Mouse (Mus musculus) frontal cortex, postnatal 36 days (tissue): ENCODE data around the gene Rpl37.

ENCODE experiments used
- DNase-seq, 2 experiments: peaks; one replicate each; pipeline ENCODE4 v3.0.0; 2022; ENCODE audit warnings: low spot score in 2 of 2

Gene Rpl37

DNA sequence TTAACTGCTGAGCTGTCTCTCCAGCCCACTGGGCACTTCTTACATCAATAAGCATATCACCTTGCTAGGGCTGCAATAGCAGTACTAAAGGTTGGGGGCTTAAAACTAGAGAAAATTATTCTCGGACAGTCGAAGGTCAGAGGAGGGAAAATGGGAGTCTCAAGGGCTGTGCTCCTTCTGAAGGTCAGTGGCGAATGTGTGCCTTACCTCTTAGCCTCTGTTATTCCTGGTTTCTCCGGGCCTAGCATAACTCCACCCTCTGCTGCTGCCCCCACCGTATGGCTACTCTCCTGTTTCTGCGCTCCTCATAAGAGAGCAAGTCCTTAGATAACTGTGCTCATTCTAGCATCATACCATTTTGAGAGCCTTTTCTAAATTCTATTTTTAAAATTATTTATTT lies 35.7 kb downstream of the Rpl37 start:
- no peak for DNase-seq

DNA sequence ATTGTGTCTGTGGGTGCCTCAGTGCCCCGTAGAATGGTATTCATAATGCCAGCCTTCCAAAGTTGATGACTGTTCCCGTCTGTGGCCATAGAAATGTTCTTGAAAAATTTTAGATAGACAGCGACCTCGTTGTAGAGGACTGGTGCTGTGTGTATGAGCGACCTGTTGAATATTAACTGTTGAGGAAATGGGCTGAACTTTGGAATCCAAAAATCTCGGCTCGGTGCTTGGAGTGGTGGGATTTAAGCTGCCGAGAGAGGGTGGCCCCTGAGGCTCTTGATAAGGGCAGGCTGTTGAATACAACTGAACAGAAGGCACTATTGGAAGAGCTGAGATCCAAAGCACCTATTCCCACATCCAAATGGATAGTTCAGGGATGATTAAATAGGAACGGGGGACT lies 38.2 kb downstream of the Rpl37 start:
- DNase-seq = no peak

DNA sequence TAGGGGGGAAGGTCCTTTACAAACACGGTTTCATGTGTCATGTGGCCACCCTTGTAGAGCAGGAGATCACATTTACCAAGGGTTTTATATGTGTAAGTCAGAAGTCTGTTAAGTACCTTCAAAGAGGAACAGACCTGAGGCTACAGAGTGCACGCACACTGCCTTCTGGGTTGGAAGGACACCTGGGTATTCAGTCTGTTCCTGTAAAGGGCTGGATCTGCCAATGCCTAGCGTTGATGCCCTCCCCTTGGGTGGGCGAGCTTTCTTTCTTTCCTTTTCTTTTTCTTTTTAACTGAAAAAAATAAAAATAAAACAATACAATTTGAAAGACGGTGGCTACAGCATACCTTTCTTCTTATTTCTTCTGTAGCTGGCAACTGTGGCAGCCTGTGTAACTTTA lies 38.6 kb downstream of the Rpl37 start:
- no peak for DNase-seq

DNA sequence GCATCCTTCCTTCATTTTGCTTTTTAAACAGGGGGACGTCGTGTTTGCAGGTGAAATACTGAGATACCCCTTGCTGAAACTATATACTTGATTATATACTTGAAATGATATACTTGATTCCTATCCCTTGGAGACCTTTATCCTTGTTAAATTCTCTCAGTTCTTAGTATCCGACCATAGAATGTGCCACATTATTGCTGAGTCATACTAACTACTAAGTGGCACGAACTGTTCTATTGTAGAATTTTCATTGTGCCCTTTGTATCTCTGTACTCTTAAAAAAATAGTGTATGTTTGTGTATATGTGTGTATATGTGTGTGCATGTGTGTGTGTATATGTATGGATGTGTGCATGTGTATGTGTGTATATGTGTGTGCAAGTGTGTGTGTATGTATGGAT lies 39.9 kb downstream of the Rpl37 start:
- DNase-seq = no peak

DNA sequence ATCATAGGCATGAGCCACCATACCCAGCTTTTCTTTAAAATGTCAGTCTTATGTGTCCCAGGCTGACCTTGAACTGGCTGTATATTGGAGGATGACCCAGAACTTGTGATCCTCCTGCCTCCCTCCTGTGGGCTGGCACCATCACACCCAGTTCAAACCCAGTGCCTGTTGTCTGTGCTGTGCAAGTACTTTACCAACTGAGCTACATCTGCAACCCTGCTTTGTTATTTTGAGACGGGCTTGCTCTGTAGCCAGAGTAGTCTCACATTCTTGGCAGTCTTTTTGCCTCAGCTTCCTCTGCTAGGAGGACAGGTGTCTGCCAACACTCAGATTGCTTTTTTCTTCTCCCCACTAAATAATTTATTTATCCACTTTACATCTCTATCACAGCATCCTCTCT lies 40.9 kb downstream of the Rpl37 start:
- no peak for DNase-seq

DNA sequence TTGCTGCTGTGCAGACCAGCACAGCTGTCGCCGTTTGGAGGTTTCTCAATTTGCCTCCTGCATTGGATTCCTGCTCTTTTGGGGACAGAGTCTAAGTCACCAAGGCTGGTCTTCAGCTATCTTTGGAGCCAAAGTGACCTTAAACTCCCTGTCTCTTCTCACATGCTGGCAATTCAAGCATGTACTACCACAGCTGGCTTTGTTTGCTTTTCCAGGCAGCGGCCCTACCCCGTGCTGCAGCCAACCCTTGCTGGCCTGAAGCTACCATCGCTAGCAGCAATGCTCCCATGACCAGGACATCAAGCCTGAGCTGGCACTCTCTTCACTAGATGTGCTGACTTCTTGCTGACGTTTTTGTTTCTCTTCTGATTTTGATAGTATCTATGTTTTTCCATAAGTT lies 42.4 kb downstream of the Rpl37 start:
- no peak for DNase-seq

DNA sequence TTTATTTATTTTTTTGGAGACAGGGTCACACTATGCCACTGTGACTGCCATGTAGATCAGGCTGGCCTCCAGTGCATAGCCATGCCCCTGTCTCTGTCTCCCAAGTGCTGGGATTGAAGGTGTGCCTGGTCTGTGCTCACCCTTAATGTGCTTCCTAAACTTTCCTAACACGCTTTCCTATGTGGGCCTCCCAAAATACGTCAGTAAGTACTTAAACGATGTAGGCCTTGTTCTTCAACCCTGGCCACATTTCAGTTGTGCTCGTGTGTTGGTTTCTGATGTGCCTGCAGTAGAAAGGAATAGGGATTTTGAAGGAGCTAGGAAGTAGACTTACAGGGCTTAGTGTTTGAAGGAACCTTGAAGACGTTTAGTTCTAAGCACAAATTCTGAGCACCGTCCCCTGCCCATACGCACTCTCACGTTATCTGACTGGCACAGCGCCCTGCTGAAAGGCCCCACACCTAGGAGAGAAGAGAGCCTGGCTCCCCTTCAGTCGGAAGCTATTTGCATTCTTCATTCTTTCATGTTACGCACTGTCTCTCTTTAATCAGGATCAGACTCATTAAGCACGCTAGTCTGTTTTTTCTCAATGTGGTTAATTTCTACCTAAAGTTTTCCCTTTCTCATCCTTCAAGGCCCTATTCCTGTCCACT lies 48.8 kb downstream of the Rpl37 start:
- DNase-seq = no peak
